Mouse (Mus musculus) cerebellum, postnatal 4 days (tissue): ENCODE data around the gene Gpd1l.
"Not testable (repeated sequence)": the region's sequence is repeated elsewhere in the genome, so short reads cannot be mapped to it uniquely, and the experiment has no call there.

ENCODE experiments used
- DNase-seq, 2 experiments: peaks; one replicate each; pipeline ENCODE4 v3.0.0; 2022; ENCODE audit warnings: low spot score in 2 of 2, mixed read lengths in 1 of 2

The Gpd1l gene

DNA sequence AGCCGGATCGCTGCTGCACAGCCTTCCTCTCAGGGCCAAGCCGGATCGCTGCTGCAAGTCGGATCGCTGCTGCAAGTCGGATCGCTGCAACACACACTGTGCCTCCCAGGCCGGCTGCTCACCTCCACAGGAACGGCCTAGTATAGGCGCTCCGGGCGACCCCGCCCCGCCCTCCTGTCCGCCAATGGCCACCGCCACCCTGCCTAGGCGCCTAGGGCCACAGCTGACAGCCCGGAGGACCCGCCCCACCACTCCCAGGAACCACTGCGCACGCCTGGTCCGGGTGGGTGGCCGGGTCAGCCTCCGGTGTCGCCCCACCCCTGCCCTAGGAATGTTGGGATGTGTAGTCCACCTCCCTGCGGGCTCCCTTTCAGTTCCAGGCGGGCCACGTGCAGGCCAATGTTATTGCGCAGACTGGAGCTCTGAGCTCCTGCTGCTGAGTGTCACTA, at the start of gene Gpd1l:
Gene Gpd1l, minus strand, starts transcription at position 265 of the 449 bp plus-strand sequence.
- peak; percentile 84 to 91 for DNase-seq

DNA sequence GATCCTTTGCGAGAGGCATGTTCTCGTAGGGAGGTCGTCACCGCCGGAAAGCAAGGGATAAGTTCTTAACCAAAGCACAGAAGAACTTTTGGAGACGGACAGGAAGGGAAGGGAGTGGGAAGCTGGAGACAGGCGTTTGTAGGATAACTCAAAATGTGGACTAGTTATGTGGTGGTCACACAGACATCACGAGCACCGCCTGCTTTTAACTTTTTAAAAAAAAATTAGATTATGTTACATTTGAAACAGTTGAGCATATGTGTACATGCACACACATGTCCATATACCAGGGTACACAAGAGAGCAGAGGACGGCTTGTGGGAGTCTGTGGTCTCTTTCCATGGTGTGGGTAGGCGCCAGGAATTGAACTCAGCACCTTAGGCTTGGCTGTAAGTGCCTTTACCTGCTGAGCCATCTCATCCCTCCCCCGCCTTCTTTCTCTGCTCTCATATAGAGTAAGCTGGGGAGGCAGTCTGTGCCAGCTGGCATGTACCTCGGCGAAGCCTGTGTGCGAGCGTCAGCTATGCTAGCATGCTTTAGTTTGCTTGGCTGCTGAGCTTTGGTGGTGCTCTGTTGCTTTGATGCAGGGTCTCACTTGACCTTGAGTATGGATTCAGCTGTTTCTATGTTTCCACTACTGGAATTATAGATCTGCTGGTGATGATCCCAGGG, 49.0 kb upstream of the Gpd1l start, which contains the start of gene Rps27rt:
Gene Rps27rt, minus strand, starts transcription at position 51 of the 672 bp plus-strand sequence.
- no peak for DNase-seq

DNA sequence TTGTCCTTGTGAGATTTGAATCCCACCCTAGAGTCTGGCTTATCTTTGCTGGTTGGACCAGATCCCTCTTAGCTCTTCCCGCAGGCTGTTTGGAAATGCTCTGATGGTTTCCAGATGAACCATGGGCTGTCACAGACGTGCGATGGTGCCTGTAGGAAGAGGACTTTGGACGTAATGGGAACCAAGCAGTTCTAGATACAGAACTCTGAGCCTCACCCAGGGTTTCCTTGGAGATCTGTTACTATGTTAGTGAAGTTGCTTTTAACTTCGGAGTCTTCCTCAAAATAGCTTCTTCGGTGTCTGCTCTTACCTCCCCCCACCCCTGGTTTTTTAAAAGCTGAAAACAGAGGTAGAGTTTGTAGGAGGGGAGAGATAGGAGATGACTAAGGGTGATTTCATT, 46.2 kb upstream of the Gpd1l start:
- DNase-seq, result no peak

DNA sequence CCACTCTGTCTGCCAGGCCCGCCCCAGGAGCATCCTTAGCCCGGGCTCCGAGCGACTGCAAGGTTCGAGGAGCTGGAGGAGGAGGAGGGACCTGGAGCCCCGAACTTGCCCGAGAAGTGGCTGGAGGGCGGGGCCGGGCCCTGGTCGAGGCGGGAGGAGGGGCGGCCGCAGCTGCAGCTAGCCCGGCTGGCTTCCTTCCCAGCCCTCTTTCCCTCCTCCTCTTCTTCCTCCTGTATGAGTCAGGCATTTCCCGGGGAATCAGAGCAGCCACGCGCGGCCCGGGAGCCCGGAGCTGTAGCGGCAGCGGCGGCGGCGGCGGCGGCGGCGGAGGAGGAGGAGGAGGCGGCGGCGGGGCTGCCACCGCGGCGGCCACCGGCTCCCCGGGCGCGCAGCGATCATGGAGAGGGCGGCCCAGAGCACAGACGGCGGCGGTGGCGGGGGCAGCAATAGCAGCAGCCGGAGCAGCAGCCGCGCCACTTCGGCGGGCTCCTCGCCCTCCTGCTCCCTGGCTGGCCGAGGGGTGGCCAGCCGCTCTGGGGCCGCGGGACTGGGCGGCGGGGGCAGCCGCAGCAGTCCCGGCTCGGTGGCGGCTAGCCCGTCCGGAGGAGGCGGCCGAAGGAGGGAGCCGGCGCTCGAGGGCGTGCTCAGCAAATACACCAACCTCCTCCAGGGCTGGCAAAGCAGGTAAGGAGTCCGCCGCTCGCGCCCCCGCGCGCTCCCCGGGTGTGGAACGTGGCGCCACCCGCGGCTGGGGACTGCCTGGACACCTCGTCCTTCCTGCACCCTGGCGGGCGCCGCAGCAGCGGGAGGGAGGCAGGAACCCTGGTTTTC, 44.7 kb upstream of the Gpd1l start, which contains the start of gene Osbpl10:
Gene Osbpl10, plus strand, starts transcription at position 289 of the 831 bp plus-strand sequence.
- DNase-seq, result peak; percentile 44 to 74

DNA sequence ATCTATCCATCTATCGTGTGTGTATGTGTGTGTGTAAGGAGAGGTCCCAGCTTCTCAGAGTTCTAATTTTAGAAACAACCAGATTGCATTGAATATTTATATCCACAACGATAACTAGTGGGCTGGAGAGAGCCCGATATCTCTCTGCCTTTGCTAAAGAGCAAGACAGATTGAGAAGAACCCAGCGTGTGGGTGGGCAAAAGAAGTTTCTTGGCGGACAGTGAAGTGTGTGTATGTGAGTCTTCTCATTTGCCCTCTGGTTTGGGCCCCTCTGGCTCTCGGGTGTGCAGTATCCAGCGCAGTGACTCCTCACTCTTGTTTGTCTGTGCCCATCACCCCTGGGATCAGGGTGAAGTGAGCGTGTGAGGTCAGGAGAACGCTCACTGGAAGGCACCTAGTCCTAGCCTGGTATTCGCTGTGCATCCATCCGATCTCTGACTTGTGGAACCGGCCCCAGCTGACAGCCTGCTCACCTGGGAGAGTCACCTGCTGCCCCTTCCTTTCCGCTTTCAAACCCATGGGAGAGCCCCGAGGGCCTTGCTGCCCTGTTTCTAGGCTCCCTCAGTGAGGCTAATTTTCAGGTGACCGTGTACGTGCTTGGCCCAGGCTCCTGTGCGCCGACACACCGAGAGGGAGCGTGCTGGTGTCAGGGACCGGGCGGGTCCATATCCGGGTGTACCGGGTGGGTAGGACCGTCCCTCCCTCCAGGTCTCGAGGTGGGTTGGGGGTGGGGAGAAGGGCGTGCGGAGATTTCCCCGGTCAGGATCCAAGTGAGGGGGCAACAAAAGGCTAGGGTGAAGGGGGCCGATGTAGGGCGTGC, 43.9 kb upstream of the Gpd1l start:
- DNase-seq, result no peak

DNA sequence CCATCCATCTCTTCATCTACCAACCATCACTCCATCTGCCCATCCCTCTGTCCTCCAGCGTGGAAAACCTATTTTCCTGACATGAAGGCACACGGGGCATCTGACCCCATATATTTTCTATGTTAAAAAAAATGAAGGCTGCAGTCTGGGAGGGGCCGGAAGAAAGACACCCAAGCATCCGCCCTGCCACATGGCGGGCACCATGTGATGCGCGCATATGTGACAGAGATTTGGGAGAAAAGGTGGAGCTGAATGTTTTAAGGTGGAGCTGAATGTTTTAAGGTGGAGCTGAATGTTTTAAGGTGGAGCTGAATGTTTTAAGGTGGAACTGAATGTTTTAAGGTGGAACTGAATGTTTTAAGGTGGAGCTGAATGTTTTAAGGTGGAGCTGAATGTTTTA, 32.5 kb upstream of the Gpd1l start:
- not testable (repeated sequence) for DNase-seq

DNA sequence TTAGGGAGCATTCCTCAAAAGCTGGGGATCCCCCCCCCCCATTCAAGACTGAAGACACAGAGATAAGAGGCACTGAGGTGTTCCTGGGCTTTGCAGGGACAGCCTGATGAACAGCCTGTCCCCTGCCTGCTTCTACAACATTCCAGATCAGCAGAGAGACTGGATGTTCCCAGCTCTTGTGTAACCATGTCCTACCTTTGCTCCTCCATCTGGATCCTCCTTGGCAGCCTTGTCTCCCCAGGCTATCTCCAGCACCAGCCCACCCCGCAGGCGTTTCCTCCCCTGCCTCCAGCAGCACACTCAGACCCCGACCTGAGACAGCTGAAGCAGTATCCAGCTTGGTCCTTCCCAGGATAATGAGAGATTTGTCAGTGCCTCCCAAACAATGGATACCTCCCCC, 30.3 kb upstream of the Gpd1l start:
- DNase-seq, result no peak

DNA sequence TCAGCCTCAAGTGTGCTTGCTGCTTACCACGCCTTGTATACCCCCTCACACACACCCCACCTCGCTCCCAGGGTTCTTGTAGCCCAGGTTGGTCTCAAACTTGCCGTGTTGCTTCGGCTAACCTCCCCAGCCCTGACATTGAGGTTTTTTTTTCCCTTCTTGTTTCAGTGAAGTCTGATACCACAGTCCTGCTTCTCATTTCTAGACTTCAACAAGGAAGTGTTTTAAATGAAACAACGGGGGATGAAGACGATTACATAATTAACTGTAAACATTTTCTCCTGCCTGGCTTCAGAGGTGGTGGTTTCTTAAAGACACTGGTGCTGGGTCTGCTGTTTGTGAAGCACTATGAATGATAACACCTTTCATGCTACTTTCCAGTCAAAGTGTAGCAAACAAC, 27.1 kb upstream of the Gpd1l start:
- DNase-seq, result no peak

DNA sequence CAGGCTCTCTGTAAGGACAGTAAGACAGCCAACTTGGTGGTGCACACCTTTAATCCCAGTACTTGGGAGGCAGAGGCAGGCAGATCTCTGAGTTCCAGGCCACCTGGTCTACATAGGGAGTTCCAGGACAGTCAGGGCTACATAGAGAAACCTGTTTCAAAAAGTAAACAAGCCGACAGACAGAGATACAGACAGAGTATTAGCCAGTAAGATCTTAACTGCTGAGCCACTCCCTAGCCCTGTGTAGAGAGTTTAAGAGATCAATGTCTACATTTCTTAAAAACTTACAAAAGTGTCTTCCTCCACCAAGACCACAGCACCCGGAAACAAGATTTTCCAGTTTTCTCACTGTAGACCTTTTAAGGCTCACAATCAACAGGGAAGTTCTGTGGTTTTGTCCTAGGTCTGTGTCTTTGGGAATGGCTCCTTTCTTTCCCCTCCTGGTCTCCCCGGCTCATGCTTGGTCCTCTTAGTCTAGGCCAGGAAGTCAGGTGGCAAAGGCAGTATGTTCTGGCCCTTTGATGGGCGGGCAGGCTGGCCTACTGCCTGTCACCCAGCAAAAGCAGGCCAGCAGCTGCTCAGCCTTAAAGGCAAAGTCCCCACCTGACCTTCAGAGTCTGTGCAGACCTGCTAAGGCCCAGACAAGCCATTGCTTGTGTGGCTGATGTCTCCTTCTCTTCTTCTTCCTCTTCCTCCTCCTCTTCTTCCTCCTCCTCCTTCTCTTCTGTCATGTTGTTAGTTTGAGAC, 26.4 kb upstream of the Gpd1l start:
- DNase-seq, result no peak

DNA sequence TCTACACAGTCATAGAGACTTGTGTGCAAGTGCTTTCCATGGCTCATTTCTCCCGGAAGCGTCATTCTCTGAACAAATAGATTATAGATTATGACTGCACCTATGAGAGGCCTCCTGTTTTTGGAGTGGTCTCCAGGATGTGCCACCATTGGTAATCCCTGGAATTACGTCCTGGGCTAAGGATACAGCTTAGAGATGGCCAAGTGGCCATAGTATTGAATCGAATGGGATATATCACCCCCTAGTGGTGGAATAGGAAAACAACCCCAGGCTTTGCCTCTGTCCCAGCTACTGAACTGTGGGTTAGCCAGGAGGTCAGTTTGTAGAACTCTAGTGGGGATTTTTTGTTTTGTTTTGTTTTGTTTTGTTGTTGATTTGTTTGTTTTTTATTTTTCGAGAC, 23.2 kb upstream of the Gpd1l start:
- DNase-seq, result peak in 1 of 2 experiments; percentile 16

DNA sequence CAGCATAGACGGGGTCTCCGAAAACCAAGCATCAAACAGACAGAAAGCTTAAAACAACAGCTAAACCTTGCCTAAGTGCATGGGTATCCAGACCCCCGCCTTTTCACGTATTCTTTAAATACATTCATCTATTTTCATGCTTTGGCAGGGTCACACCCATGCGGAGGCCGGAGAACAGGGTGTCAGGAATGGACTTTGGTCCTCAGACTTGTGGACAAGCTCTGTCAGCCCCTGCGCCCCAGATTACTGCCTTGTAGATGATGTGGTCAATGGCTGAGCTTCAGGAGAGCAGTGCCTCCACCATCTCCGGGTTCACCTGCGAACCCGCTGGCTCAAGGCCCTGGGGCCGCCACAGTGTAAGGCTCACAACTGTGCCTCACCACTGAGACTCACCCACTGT, 21.6 kb upstream of the Gpd1l start:
- DNase-seq, result no peak

DNA sequence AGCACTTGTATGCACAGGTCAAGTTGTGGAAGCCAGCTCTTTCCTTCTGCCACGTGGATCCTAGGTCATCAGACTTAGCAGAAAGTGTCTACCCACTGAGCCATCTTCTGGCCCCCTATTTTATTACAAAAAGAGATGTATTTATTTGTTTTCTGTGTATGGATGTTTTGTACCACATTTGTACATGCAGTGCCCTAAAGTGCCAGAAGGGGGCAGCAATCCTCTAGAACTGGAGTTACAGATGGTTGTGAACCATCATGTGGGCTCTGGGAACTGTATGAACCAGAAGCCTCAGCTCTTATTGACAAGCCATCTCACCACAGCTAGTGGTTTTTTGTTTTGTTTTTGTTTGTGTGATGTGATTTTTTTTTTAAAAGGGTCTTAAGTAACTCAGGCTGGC, 19.1 kb upstream of the Gpd1l start:
- DNase-seq, result no peak

DNA sequence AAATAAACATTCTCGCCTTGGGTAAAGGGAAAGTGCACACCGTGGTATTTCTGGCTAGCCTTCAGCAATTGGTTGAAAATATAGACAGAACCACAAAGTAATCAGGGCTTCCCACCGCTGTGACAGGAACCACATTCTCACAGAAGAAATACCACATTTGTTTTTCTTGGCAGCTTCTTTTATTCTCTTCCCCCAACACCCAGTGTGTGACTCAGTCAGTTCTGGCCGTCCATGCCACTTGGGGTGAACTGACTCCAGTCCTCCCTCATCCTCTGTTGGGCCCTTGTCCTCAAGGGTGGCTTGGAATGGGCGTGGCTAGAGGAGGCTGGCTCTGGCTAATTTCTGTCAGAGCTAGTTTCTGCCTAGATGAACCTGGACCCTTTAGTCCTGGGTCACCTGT, 14.6 kb upstream of the Gpd1l start:
- no peak for DNase-seq

DNA sequence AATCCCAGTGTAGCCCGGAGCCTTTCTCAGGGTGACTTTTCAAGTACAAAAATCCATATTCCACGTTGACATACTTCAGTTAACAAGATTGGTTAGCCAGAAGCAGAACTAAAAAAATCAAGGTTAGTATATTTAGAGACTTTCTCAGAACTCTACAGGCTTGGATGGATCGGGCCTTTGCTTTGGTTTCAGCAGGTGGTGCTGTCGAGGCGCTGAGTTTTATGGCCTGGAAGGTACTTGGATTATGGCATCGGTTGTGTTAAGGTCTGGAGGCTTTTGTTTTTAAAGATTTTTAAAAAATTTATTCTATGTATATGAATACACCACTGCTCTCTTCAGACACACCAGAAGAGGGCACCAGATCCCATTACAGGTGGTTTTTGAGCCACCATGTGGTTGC, 11.8 kb upstream of the Gpd1l start:
- DNase-seq, result no peak

DNA sequence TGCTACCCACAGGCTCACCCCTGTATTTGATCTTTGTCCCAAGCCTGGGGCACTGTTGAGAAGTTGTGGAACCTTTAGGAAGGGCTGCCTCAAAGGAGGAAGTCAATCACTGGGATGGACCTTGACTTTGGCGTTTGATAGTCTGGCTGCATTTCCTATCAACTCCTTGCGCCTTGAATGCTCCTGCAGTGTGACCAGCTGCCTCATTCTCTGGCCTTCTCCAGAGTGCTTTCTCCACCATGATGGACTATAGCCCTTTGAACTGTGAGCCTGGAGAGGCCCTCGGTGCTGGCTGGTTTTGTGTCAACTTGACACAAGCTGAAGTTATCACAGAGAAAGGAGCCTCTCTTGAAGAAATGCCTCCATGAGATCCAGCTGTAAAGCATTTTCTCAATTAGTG, 10.9 kb upstream of the Gpd1l start:
- DNase-seq, result no peak

DNA sequence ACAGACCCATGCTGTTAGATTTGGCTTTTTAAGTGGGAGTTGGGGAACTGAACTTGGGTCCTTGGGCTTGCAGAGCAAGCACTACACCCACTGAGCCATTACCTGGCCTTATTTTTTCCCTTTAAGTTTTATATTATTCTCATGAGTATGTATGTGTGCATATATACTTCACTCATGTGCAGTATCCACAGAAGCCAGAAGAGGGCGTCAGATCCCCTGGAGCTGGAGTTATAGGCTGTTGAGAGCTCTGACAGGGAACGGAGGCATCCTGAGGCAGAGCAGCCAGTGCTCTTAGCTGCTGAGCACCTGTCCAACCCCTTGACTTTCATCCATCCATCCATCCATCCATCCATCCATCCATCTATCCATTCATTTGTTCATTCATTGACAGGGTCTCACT, 2.9 kb upstream of the Gpd1l start:
- no peak for DNase-seq

DNA sequence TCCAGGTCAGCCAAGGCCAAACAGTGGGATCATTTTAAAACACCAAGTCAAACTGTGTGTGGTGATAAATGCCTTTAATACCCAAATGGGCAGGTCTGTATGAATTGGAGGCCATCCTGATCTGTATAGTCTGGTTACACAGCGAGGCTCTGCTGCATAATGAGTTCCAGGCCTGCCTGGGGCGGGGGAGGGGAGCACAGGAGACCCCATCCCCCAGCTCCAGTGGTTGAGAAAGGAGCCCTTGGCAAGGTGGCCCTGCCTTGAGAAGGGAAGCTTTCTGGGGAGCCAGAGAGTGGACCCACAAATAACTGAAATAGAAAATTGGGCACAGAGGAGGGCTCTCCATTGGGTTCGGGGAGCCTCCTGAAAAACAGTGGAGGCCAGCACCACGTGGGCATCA, 1.5 kb upstream of the Gpd1l start:
- DNase-seq, result no peak

DNA sequence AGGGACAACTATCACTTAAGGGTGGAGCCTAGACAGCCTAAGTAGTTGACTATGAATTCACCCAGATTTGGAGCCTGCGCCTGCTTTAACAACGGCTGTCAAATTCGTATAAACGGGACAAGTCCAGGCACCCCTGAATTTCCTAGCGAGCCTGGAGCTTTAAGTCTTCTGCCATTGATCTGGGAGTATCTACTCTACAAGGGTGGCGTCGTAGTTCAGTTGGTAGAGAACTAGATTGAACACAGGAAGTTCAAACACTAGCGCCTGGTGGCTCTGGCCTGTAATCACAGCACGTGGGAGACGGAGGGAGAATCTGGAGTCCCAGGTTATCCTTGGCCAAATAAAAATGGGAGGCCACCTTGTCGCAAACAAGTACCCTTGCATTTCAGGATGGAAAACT, 444 bp upstream of the Gpd1l start:
- DNase-seq, result no peak

DNA sequence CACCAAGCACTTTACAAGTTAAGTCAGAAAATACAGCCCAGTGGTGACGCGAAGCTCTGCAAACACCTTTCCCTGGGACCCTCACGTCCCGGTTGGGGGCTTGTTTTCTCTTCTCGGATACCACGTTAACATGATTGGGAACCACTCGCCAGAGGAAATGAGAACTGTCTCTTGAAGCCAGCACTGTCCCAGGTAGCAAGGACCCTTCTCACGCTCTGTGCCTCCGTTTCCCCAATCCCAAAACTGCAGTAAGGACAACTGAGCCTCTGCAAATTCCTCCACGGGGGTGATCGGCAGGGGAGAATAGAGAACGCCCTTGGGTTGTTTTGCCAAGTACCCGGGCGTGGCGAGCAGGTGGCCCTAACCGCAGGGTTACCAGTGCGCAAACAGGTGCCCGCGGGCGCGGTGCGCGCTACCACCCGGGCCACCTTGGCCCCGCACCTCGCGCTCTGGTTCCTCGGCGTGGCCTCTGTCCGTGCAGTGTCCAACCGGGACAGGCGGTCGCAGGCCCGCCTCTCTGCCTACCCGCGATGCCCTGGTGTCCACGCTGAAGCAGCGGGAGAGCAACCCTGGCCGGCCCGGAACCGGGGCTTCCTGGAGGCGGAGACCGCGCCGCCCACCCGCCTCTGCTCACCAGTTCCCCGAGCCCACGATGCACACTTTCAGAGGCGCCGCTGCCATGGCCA, 607 bp downstream of the Gpd1l start:
- no peak for DNase-seq

DNA sequence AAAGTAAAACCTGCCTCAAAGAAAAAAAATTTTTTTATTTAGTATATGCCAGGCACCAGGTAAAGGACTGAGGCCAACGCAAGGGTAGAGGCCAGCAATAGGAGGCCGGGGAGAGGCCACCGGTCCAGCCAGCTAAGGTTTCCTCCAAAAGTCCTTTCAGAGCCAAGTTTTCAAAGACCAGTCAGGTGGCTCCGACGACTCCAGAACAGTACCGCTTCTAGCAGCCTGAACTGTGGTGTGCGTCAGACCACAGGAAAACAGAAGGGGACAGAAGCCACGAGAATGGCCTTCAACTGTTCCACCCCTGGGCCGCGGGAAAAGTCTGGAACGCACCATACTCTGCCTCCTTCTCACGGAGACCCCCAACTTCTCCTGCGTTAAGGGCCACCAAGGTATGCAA, 1.2 kb downstream of the Gpd1l start:
- DNase-seq, result no peak
